Comparison of ENCODE assay signal across 18 mouse cellular contexts in the genomic region with DNA sequence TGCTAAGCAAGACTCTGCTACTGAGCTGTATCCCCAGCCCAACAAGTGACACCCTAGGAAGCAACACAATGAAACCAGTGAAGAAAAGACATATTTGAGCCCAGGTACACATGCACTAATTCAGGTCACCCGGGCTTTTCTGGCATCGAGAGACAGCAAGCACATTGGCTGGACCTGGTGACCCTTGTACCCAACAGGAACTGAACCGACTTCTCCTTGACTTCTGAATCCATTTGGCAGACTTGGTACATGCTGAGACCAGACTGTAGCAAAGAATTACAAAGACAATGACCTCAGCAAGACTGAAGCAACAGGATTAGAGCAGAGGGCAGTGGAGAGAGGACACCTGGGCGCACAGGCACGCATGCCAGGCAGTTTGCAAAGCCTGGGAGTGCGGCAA.
A peak's percentile ranks its signal among the peaks of the same experiment; 100 is the strongest.
DNase-seq lines count a peak whose midpoint lies in the region; ATAC-seq lines count a peak whose summit lies in the region.
"Had no signal": no experiment of that assay in that cellular context is flagged by ENCODE, and none has a peak within 500 bp of the region (broad histone marks: within the 10 kb centered on the region; RNA-seq: fewer than 3 reads in every experiment).

No protein-coding gene starts in this region.

- peaks cover 16% of the 10 kb centered on the region for H3K4me1 ChIP-seq in kidney, embryonic 15.5 days
- H3K4me1 ChIP-seq: forebrain, embryonic 13.5 days had no signal

- H3K9me3 ChIP-seq in kidney, embryonic 15.5 days (replicated peaks) = no peaks in the 10 kb centered on the region
- H3K9me3 ChIP-seq: embryonic facial prominence, embryonic 10.5 days; forebrain, embryonic 13.5 days; heart, embryonic 10.5 days; hindbrain, embryonic 12.5 days had no signal

- peak; percentile 46 for DNase-seq in kidney, adult 11 months
- peak; percentile 61 for DNase-seq in kidney, adult 9 months
- no peak for DNase-seq in kidney, postnatal 10 days
- DNase-seq in adipocyte (ENCODE audit: low spot score) = peak; percentile 31
- peak; percentile 33 to 46 for DNase-seq in kidney, postnatal 36 days
- DNase-seq in ovary, postnatal 10 days (ENCODE audit: low spot score) = no peak
- DNase-seq: cerebellum, adult 18-20 months; cerebellum, postnatal 10 days; heart, adult 18-20 months; heart, postnatal 10 days; heart, postnatal 4 days had no signal

- H3K36me3 ChIP-seq in kidney, embryonic 15.5 days = no peaks in the 10 kb centered on the region
- H3K36me3 ChIP-seq: embryonic facial prominence, embryonic 10.5 days; heart, embryonic 10.5 days; hindbrain, embryonic 12.5 days had no signal

- no peak overlapping the region for H3K9ac ChIP-seq in kidney, embryonic 15.5 days
- H3K9ac ChIP-seq: forebrain, embryonic 13.5 days; hindbrain, embryonic 12.5 days had no signal

- H3K4me2 ChIP-seq in kidney, embryonic 15.5 days = no peak overlapping the region
- H3K4me2 ChIP-seq: forebrain, embryonic 13.5 days; hindbrain, embryonic 12.5 days had no signal

- H3K4me3 ChIP-seq in kidney, embryonic 15.5 days (replicated peaks) = no peak overlapping the region
- H3K4me3 ChIP-seq: embryonic facial prominence, embryonic 10.5 days; forebrain, embryonic 13.5 days; heart, embryonic 10.5 days; hindbrain, embryonic 12.5 days had no signal

- no peaks in the 10 kb centered on the region for H3K27me3 ChIP-seq in kidney, embryonic 15.5 days
- H3K27me3 ChIP-seq: forebrain, embryonic 13.5 days; hindbrain, embryonic 12.5 days had no signal

- ATAC-seq in kidney, embryonic 15.5 days (replicated peaks; ENCODE audit: low FRiP score) = no peak
- ATAC-seq: forebrain, embryonic 13.5 days; hindbrain, embryonic 16.5 days; inflammation-experienced regulatory T-cells, adult 6 months had no signal

- 84% methylated on average over 6 of the region's 6 CpGs for WGBS in kidney, embryonic 15.5 days

- H3K27ac ChIP-seq in kidney, embryonic 15.5 days = no peak overlapping the region
- H3K27ac ChIP-seq: embryonic facial prominence, embryonic 10.5 days; forebrain, embryonic 13.5 days; heart, embryonic 10.5 days; hindbrain, embryonic 12.5 days had no signal

Comparison
In these comparisons a context has a peak if more than half of its experiments do, and no peak if none do; other contexts are left out.
1. DNase-seq: peak in kidney, adult 11 months (single experiment), kidney, adult 9 months (single experiment), adipocyte (single experiment) and kidney, postnatal 36 days (2 of 2); none in kidney, postnatal 10 days (single experiment) and ovary, postnatal 10 days (single experiment).